Mouse (Mus musculus) CH12.LX (cell line): ENCODE results near the gene Meis2. TPM values are rescaled to one million over a fixed set of nuclear protein-coding genes. Genes with fewer than 3 reads are reported as not detected.

Source experiments
- DNase-seq: peaks from one replicate; pipeline ENCODE4 v3.0.0-alpha.2; 2013; ENCODE audit errors: extremely low read depth
- H3K27ac ChIP-seq: 2 replicates; pipeline ENCODE4 v1.5.1; 2012; ENCODE audit warnings: low read depth, mild to moderate bottlenecking, control low read depth, moderate library complexity; ENCODE audit not compliant: insufficient read depth
- H3K27me3 ChIP-seq: replicated peaks from 2 replicates; pipeline ENCODE3; 2012; ENCODE audit warnings: inconsistent platforms
- H3K36me3 ChIP-seq, 2 experiments: replicated peaks in 1 of 2; 2 replicates each; pipeline versions ENCODE3 to v1.6.1; 2012; ENCODE audit warnings: inconsistent platforms in 1 of 2, low read length in 1 of 2, mild to moderate bottlenecking in 1 of 2, mixed read lengths in 1 of 2, moderate library complexity in 1 of 2; ENCODE audit not compliant: control insufficient read depth in 1 of 2, insufficient read depth in 1 of 2
- H3K4me1 ChIP-seq, 2 experiments: 2 replicates each; pipeline ENCODE4 v1.6.1; 2012; ENCODE audit warnings: inconsistent platforms in 1 of 2, moderate library complexity in 1 of 2; ENCODE audit not compliant: insufficient read depth in 2 of 2, control insufficient read depth in 1 of 2
- H3K4me2 ChIP-seq: 2 replicates; pipeline ENCODE4 v1.6.1; 2012; ENCODE audit warnings: low read depth, mild to moderate bottlenecking, control low read depth; ENCODE audit not compliant: poor library complexity, insufficient read depth, severe bottlenecking
- H3K4me3 ChIP-seq, 3 experiments: fragments of 150-350 bp in 1 of 3; sonication (generic) in 1 of 3; replicated peaks in 1 of 3; 2 replicates each; pipeline versions ENCODE3 to v1.5.1; 2011 to 2012; ENCODE audit warnings: low read depth in 2 of 3, low read length in 2 of 3, mild to moderate bottlenecking in 2 of 3, moderate library complexity in 2 of 3, control low read depth in 1 of 3, improper control_type of control experiment in 1 of 3, inconsistent platforms in 1 of 3, mixed read lengths in 1 of 3; ENCODE audit not compliant: poor library complexity in 1 of 3
- H3K79me2 ChIP-seq: replicated peaks from 2 replicates; pipeline ENCODE4 v1.6.1; 2012; ENCODE audit warnings: mild to moderate bottlenecking, moderate library complexity; ENCODE audit not compliant: control insufficient read depth, poor library complexity, insufficient read depth, severe bottlenecking; ENCODE audit errors: extremely low read depth
- H3K9ac ChIP-seq: 2 replicates; pipeline ENCODE4 v1.6.1; 2012; ENCODE audit warnings: low read depth, mild to moderate bottlenecking, control low read depth, moderate library complexity; ENCODE audit not compliant: insufficient read depth
- H3K9me3 ChIP-seq: replicated peaks from 2 replicates; pipeline ENCODE3; 2012; ENCODE audit warnings: low read length, inconsistent platforms, mixed read lengths
- BHLHE40 ChIP-seq: IDR thresholded peaks from 2 replicates; pipeline ENCODE4 v1.6.1; 2011; ENCODE audit warnings: mild to moderate bottlenecking, low read depth, low read length, improper control_type of control experiment
- CHD1 ChIP-seq: IDR thresholded peaks from 2 replicates; pipeline ENCODE4 v1.6.1; 2012; ENCODE audit warnings: low read depth, low read length, improper control_type of control experiment, inconsistent platforms
- CHD2 ChIP-seq: IDR thresholded peaks from 2 replicates; pipeline ENCODE4 v1.6.1; 2011; ENCODE audit warnings: low read length, improper control_type of control experiment
- E2F4 ChIP-seq: IDR thresholded peaks from 2 replicates; pipeline ENCODE4 v1.6.1; 2011; ENCODE audit warnings: low read depth, low read length, improper control_type of control experiment; ENCODE audit not compliant: insufficient replicate concordance
- EP300 ChIP-seq: IDR thresholded peaks from 2 replicates; pipeline ENCODE4 v1.6.1; 2011; ENCODE audit warnings: low read length, improper control_type of control experiment
- GABPA ChIP-seq: IDR thresholded peaks from 2 replicates; pipeline ENCODE4 v1.6.1; 2012; ENCODE audit warnings: low read depth, low read length, improper control_type of control experiment, inconsistent platforms; ENCODE audit not compliant: insufficient replicate concordance
- IRF4 ChIP-seq: IDR thresholded peaks from 2 replicates; pipeline ENCODE4 v1.6.1; 2014; ENCODE audit warnings: low read depth, mild to moderate bottlenecking, inconsistent platforms, low read length, improper control_type of control experiment
- JUND ChIP-seq: conservative IDR thresholded peaks from 2 replicates; pipeline ENCODE4 v1.6.1; 2011; ENCODE audit warnings: low read depth, low read length, improper control_type of control experiment
- MAX ChIP-seq: IDR thresholded peaks from 2 replicates; pipeline ENCODE4 v1.6.1; 2011; ENCODE audit warnings: low read length, improper control_type of control experiment
- MEF2A ChIP-seq: IDR thresholded peaks from 2 replicates; pipeline ENCODE4 v1.6.1; 2014; ENCODE audit warnings: low read depth, mild to moderate bottlenecking, inconsistent platforms, low read length, improper control_type of control experiment, borderline replicate concordance
- MYC ChIP-seq: IDR thresholded peaks from 2 replicates; pipeline ENCODE4 v1.6.1; 2011; ENCODE audit warnings: low read depth, mild to moderate bottlenecking, improper control_type of control experiment, low read length
- PAX5 ChIP-seq: IDR thresholded peaks from 2 replicates; pipeline ENCODE4 v1.6.1; 2012; ENCODE audit warnings: low read length, inconsistent platforms, mixed read lengths
- POLR2AphosphoS2 ChIP-seq: IDR thresholded peaks from 2 replicates; pipeline ENCODE4 v1.6.1; 2011; ENCODE audit warnings: low read depth, low read length, improper control_type of control experiment
- RAD21 ChIP-seq: IDR thresholded peaks from 2 replicates; pipeline ENCODE4 v1.6.1; 2011; ENCODE audit warnings: low read depth, mild to moderate bottlenecking, low read length, improper control_type of control experiment, moderate library complexity
- SIN3A ChIP-seq: IDR thresholded peaks from 2 replicates; pipeline ENCODE4 v1.6.1; 2012; ENCODE audit warnings: low read length, improper control_type of control experiment, inconsistent platforms
- SMC3 ChIP-seq: IDR thresholded peaks from 2 replicates; pipeline ENCODE4 v1.6.1; 2011; ENCODE audit warnings: low read depth, low read length, improper control_type of control experiment
- TBP ChIP-seq: conservative IDR thresholded peaks from 2 replicates; pipeline ENCODE4 v1.6.1; 2011; ENCODE audit warnings: low read depth, low read length, improper control_type of control experiment
- TCF12 ChIP-seq: IDR thresholded peaks from 2 replicates; pipeline ENCODE4 v1.6.1; 2014; ENCODE audit warnings: low read depth, mild to moderate bottlenecking, inconsistent platforms, low read length, improper control_type of control experiment
- ZC3H11A ChIP-seq: IDR thresholded peaks from 2 replicates; pipeline ENCODE4 v1.6.1; 2012; ENCODE audit warnings: low read depth, mild to moderate bottlenecking, inconsistent platforms, low read length, improper control_type of control experiment
- ZKSCAN1 ChIP-seq: IDR thresholded peaks from 2 replicates; pipeline ENCODE4 v1.6.1; 2012; ENCODE audit warnings: low read depth, inconsistent platforms, low read length, improper control_type of control experiment, borderline replicate concordance
- ZMIZ1 ChIP-seq: IDR thresholded peaks from 2 replicates; pipeline ENCODE4 v1.6.1; 2012; ENCODE audit warnings: low read depth, mild to moderate bottlenecking, inconsistent platforms, low read length, improper control_type of control experiment
- ZNF384 ChIP-seq: IDR thresholded peaks from 2 replicates; pipeline ENCODE4 v1.6.1; 2012; ENCODE audit warnings: low read depth, low read length, improper control_type of control experiment, inconsistent platforms
- dilution Hi-C: fragments of 300-500 bp; cut with MboI; formaldehyde crosslinking; loops from 2 replicates; pipeline ENCODE4 v1.14.3; 2020; ENCODE audit warnings: low sequenced_read_pairs; ENCODE audit not compliant: extremely low pct_unique_long_range_greater_than_20kb, extremely low pct_ligation_motif_present
- in situ Hi-C: fragments of 300-500 bp; cut with MboI; formaldehyde crosslinking; loops from 3 replicates; pipeline ENCODE4 v1.14.3; 2019; ENCODE audit warnings: low sequenced_read_pairs, low pct_ligation_motif_present, low pct_unique_long_range_greater_than_20kb, mixed read lengths
- polyA plus RNA-seq: library from polyadenylated mRNA; unstranded; fragments of >175 nt; gene quantifications from 2 replicates; pipeline ENCODE4 v1.2.1, GENCODE M21; 2012; ENCODE audit warnings: low read depth; ENCODE audit not compliant: insufficient read length
- total RNA-seq, 2 experiments: library from RNA; depleted of rRNA; stranded (reverse); fragments of 300-350 nt in 1 of 2; fragments of >200 nt in 1 of 2; gene quantifications; 2 replicates each; pipeline ENCODE4 v1.2.3; 2012 to 2014

The Meis2 gene
- total and polyA plus RNA-seq, 3 experiments, result not detected

GRCm38 (mm10) chr2:115963293-115963835, 102.3 kb downstream of the Meis2 start:
- no peaks in the 10 kb centered on the region for H3K36me3 ChIP-seq
- TF ChIP-seq MYC, result no peak
- TF ChIP-seq RAD21, result no peak
- TF ChIP-seq ZMIZ1, result no peak
- TF ChIP-seq E2F4, result no peak
- TF ChIP-seq POLR2AphosphoS2, result no peak
- TF ChIP-seq BHLHE40, result no peak
- TF ChIP-seq TBP, result no peak
- TF ChIP-seq CHD1, result no peak
- TF ChIP-seq JUND, result no peak
- TF ChIP-seq ZKSCAN1, result no peak
- TF ChIP-seq ZNF384, result no peak
- no peak for TF ChIP-seq CHD2
- no peak for TF ChIP-seq EP300
- no peak for TF ChIP-seq IRF4
- no peak for TF ChIP-seq ZC3H11A
- no peak for TF ChIP-seq SMC3
- H3K27ac ChIP-seq, result no peak overlapping the region
- no peak overlapping the region for H3K4me3 ChIP-seq
- H3K9me3 ChIP-seq, result no peaks in the 10 kb centered on the region
- H3K9ac ChIP-seq, result no peak overlapping the region
- no peak for DNase-seq
- no peak overlapping the region for H3K4me2 ChIP-seq
- H3K79me2 ChIP-seq, result no peaks in the 10 kb centered on the region
- dilution Hi-C loops (no loop called here), in situ Hi-C loops (no loop called here)
- no peaks in the 10 kb centered on the region for H3K27me3 ChIP-seq
- H3K4me1 ChIP-seq, result no peaks in the 10 kb centered on the region

- Histone ChIP-seq H3K79me2 (no peaks in the 10 kb centered on the region), H3K9ac (no peak overlapping the region), H3K4me1 (no peaks in the 10 kb centered on the region), H3K27me3 (no peaks in the 10 kb centered on the region), H3K9me3 (no peaks in the 10 kb centered on the region), H3K4me2 (no peak overlapping the region), H3K36me3 (no peaks in the 10 kb centered on the region), H3K27ac (no peak overlapping the region), H3K4me3 (no peak overlapping the region)
- DNase-seq, result no peak
- in situ Hi-C loops, result no loop called here
- TF ChIP-seq IRF4, result no peak
- TF ChIP-seq JUND, result no peak
- TF ChIP-seq SMC3, result no peak
- no peak for TF ChIP-seq ZC3H11A
- TF ChIP-seq TCF12, result no peak
- TF ChIP-seq E2F4, result no peak
- TF ChIP-seq POLR2AphosphoS2, result no peak
- TF ChIP-seq MAX, result no peak
- TF ChIP-seq GABPA, result no peak
- TF ChIP-seq ZKSCAN1, result no peak
- no peak for TF ChIP-seq SIN3A
- no peak for TF ChIP-seq EP300
- TF ChIP-seq ZNF384, result no peak
- no peak for TF ChIP-seq RAD21
- TF ChIP-seq PAX5, result no peak
- TF ChIP-seq MEF2A, result no peak
- dilution Hi-C loops, result no loop called here
These were observed 102.9 kb downstream of the Meis2 start for GRCm38 (mm10) chr2:115962728-115963127.
